Mouse (Mus musculus) frontal cortex, postnatal 25 days (tissue): ENCODE results near the gene Ankrd54.

Source experiments
- DNase-seq, 2 experiments: peaks; one replicate each; pipeline ENCODE4 v3.0.0; 2022; ENCODE audit warnings: low spot score in 2 of 2

Gene Ankrd54

DNA sequence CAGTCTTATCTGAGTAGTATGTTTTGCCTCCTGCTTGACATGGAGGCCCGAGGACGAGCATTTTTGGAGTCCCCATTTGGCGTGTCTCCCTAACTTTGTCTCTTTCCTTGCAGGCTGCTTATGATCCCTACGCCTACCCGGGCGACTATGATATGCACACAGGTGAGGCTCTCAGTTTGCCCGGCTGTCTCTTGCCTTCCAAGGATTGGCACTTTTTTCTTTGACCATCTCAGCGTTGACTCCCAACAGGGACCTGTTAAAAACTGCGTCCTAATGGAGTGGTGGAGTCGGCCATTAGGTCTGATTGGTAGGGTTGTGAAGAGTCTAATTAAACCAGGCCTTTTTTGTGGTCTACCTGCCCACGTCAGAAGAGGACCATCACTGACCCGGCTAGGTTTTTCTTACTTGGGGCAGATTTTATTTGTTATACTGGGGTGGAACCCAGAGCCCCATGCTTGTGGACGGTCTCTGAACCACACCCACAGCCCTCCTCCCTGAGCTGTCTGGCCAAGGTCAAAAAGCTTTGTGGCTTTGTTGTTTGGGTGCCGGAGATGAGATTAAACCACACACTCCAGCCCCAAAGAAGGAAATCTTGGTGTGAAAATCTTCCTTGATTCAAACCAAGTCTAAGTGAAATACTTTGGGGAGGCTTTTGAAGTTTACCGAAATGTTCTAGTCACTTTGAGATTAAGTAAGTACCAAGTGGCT lies 13.1 kb upstream of the Ankrd54 start:
- no peak for DNase-seq

DNA sequence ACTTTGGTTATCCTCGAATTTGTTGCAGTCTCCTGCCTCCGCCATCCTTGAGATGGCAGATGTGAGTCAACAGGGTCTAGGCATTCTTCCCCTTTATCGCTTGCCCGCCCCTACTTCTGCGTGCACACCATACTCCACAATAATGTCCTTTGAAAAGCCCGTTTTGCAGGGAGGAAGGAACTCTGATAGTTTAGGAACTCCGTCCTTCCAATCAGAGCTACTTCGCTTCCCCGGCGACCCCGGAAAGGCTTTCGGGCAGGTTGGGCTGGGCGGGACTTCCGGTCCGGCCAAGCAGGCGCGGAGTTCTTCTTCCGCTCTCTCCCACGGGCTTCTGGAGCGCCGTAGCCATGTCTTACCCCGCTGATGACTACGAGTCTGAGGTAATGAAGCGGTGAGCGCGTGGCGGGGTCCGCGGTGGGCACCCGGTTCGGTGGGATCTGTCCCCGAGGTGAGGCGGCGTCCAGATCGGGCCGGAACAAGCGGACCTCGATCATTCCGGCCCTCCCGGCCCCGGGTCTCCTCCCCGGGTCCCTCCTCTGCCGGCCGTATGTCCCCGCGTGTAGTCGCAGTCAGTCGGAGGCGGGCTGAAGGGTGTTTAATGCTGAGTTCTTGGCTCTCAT lies 12.3 kb upstream of the Ankrd54 start, which contains the start of gene Eif3l:
Gene Eif3l, plus strand, starts transcription at position 267 of the 620 bp plus-strand sequence.
- peak; percentile 61 to 75 for DNase-seq

DNA sequence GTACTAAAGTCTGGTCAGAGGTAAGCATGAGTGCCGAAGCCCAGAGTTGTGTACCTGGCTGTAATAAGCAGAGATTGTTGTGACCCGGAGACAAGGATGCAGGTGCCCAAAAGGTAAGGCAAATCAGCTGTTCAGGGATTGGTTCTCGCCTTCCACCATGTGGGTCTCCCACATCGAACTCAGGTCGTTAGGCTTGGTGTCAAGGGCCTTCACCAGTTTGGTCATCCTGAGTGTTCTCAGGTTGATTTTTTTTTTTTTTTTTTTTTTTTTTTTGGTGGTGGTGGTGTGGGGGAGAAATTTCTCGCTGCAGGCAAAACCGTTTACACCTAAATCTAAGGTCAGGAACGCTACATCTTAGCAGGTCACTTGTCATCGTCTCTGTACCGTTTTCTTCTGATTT lies 11.8 kb upstream of the Ankrd54 start:
- no peak for DNase-seq

DNA sequence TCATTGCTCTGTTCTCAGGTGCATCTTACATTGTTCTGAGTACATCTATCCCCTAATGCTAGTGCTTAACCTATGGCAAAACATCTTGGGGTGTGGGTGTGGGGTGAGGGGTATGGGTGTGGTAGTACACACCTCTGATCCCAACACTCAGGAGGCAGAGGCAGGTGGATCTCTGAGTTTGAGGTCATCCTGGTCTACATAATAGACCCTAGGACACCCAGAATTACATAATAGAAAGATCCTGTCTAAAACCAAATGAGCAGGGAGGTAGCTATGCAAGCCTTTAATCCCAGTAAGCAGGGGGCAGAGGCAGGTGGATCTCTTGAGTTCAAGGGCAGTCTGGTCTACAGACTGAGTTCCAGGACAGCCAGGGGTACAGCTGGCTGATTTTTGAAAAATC lies 11.1 kb upstream of the Ankrd54 start:
- no peak for DNase-seq

DNA sequence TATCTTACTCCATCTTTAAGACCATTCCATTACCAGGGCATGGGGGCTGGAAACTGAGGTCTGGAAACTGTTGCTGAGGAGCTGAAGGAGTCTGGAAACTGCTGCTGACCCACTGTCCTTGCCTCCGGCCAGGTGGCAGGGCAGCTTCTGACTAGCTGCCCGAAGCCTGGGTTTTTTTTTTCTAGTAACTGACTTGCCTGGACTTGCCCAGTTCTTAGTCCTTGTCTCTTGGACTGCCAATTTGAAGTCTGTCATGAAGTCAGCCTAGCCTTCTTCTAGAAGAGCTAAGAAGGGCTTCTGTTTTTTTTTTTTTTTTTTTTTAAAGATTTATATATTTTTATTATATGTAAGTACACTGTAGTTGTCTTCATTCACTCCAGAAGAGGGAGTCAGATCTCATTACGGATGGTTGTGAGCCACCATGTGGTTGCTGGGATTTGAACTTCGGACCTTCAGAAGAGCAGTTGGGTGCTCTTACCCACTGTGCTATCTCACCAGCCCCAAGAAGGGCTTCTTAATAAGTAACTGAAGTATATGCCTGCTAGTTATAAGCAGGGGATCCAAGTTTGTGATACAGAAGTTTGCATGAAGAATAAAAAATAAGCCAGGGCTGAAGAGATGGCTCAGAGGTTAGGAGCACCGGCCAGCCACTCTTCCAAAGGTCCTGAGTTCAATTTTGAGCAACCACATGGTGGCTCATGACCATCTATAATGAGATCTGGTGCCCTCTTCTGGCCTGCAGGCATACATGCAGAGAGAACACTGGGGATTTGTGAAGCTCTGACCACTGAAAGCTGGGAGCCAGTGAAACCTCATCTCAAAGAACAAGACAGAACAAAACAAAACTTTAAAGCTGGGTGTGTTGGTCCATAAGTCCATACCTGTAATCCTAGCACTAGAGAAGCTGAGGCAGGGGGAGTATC lies 8.7 kb upstream of the Ankrd54 start:
- DNase-seq = no peak

DNA sequence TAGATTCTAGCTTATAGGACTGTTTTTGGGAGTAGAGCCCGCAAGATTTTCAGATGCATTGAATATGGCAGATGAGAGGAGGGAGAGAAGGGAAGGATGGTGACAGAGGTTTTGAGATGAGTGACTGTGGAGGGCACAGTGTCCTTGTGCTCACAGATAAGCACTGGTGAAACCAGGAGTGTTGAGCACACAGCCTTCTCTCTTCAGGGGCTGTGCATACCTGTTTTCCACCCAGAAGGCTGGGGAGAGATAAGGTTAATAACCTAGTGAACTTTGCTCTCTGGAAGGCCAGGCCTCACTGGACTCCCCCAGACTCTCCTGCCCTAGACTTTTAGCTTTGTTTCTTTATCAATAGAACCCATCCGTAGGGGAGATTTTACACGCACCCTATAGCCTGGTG lies 5.7 kb upstream of the Ankrd54 start:
- no peak for DNase-seq

DNA sequence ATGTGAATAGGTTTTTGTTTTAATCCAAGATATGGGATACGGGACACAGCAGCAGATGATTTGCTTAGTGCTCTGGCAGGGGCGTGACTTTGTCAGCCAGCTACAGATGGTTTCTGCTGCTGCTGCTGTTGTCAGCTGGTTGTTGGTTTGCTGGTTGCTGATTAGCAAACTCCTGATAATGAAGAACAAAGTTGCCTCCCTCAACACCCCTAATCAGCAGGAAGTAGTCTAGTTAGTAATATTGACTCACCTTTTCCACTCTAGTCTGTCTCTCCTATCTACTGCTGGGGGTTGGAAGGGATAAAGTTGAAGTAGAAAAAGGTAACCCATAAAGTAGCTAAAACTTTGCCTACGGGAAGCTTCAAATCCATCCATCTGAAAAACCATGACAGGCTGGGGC lies 4.9 kb upstream of the Ankrd54 start:
- DNase-seq = no peak

DNA sequence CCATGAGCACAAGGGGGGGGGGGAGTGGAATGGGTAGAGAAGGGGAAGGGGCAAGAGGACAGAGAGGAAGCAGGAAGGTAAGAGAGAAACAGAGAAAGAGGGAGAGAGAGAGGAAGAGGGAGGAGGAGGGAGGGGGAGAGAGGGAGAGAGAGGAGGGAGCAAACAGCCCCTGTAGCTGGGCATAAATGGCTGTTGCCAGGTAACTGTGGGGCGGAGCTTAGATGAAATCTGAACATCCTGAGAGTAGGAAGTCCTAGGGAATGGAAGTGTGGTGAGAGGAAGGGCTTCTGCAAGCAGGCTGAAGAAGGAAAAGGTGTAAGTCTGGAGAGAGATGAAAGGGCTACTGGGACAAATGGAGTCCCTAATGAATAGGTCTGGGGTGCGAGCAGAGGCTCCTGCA lies 3.6 kb upstream of the Ankrd54 start:
- DNase-seq = no peak

DNA sequence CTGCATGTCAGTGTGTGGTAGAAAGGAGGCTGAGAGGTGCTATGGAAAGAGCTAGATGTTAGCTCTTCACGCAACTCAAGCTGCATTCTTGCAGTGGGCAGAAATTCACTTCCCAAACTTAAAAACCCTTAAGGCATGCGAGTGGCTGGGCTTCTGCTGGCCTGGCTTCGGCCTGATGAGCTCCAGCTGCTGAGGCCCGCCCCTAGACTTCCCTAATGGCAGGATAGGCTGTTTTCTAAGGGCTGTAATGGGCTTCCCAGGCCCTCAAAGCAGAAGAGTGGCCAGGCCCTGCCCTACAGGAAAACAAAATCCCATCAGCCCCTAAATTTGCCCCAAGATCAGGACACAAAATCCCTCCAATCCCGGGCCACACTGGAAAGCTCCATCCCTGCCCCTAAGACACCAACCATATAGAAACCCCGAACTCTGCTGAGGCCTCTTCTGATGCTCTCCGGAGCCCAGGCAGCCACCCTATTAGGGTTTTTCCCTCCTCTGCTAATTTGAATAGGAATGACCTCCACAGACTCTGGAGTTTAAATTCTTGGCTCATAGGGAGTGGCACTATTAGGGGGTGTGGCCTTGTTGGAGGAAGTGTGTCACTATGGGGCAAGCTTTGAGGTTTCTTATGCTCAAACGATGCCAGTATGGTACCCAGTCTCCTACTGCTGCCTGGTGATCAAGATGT lies 2.5 kb upstream of the Ankrd54 start:
- DNase-seq = no peak

DNA sequence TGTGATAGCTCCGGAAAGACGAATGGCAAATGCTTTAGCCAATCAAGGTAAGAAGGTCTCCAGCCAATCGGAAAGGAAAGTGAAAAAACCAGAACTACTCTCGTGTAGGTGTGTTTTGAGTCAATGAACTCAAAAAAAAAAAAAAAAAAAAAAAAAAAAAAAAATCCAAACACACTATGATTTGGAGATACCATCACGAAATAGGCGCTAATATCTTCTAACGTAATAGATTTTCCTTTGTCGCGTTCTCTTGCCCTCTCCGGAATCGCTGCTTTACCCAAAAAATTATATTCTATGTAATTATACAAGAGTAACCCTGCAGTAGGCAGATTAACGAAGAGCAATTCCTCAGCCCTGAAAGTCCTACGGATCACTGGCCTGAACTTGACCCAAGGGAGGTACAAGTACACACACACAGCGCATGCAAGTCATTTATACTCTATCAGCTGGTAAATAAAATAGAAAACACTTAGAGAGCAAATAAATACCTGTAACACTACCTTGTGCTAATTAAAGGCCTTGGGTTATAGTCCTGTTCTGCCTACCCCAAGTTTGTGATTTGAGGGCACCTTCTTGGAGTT lies 557 bp upstream of the Ankrd54 start:
- DNase-seq = no peak

DNA sequence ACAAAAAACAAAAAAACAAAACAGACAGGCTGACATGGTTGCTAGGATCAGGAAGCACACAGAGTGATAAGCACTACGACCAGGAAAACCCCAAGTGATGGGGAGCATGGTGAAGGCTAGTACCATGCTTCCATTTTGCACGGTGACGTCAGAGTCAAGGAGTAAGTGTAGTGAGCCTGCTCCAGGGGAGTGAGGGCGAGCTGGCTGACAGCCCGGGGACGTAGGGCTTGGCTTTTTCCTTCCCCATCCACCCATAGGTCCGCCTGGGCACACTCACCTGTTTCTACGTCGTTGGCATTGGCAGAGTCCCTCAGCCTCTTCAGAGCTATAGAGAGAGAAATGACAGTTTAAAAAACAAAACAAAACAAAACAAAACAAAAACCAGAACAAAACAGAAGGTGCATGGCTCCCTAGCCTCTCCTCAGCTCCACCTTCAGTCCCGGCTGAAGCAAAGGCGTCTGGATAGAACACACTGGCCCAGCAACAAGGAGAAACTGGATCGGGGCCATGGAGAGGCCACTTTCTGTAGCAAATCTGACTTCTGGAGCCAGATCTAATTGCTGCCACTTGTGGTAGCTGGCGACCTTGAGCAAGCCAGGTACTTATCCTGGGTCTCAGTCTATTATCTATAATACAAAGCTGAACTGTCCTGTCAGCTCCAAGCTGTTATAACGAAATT lies 1.7 kb downstream of the Ankrd54 start:
- no peak for DNase-seq

DNA sequence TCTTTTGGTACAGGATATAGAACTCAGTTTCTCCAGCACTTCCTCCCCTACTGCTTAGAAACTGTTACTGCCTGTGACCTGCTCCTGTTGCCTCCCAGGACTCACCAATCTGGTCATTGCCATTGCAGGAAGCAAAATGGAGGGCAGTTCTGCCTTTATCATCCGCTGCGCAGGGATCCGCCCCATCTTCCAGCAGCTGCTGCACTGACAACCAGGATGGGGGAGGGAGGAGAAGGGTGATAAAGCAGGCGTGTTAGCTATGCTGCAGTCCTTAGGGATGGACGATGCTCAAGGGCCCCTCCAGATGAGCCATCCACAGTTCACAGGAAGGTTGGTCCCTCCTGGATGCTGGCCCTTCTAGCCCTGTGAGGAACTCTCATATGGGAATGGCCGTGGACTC lies 4.8 kb downstream of the Ankrd54 start:
- DNase-seq = no peak

DNA sequence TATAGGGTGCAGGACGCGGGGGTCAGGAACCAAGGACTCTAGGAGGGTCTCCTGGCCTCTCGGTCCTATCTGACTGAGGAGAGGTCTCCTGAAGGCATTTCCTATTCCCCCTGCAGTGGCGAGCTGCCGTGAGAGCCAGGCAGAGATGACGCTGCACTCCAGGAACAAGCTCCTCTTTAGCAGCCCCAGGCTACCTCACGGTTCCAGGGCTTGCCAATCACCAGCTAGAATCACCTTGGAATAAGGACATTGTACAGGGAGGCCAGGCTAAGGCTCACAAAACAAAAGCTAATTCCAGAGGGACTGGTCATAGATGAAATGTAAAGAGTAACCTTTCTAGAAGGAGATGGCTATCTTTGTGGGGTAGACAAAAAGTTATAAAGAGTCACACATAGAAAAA lies 6.1 kb downstream of the Ankrd54 start:
- DNase-seq = no peak

DNA sequence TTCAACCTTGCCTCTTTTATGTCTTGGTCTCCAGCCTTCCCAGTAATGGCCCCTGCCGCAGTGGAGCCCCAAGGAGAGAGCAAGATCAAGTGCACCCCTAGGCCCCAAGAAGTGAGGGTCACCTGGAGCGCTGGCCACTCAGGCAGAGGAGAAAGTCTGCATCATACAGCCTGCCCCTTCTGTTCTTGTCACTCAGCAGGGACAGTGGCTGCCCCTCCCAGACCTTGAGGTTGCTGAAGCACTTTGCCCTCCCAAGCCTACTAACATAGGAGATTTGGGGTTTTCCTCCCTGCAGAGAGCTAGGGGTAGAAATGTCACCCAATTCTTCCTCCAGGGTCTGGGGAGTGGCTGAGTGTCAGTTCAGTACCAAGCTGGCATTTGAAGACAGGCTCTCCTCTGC lies 10.3 kb downstream of the Ankrd54 start:
- DNase-seq = no peak

DNA sequence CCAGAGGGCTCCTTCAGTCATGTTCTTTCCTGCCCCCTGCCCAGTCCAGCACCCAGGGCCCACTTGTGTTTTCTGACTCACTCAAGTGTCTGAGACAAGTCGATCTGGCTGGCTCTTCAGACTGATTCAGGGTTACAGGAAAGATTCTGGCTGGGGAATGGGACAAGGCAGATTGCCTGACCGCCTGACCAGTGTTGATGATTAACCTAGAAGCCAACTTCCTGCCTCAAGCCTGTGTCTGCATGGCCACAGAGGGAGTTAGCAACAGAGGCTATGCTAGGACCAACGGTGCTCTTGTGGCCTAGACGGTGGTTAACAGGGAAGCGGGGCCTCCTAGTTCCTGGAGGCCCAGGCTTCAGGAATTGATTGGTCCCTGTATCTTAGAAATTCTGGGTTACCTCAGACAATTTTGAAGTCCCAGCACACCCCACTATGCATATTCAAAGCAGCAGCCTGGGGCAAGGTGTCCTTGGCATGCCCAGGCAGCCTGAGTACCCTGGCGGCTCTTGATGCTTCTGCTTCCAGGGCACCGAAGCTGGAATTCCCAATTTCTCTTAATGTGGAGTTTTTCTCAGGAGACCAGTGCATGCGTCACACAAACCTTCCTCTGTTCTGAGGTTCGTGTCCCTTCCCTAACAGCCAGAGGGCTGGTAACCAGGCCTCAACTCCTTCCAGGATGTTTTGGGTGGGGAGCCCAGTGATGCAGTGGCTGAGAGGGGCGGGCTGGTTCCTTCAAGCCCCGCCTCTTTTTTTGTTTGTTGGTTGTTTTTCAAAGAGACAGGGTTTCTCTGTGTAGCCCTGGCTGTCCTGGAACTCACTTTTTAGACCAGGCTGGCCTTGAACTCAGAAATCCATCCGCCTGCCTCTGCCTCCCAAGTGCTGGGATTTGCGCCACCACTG lies 11.0 kb downstream of the Ankrd54 start:
- DNase-seq = no peak

DNA sequence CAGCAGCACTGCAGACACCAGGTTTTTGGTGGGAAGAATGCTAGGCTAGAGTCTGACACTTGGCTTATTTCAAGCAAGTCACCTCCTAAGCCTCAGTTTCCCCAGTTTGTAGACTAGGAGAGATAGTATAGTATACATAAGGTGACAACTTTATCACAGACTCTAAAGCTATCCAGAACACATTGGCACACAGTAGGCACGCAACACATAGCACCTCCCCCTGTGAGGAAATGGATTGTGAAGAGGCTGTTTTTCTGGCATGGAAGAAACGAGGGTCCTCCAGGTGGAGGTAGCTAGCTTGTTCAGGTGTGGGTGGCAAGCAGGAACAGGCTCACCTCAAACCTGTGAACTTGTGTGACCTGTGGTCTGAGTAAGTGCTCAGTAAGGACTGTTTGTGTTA lies 11.7 kb downstream of the Ankrd54 start:
- DNase-seq = no peak

DNA sequence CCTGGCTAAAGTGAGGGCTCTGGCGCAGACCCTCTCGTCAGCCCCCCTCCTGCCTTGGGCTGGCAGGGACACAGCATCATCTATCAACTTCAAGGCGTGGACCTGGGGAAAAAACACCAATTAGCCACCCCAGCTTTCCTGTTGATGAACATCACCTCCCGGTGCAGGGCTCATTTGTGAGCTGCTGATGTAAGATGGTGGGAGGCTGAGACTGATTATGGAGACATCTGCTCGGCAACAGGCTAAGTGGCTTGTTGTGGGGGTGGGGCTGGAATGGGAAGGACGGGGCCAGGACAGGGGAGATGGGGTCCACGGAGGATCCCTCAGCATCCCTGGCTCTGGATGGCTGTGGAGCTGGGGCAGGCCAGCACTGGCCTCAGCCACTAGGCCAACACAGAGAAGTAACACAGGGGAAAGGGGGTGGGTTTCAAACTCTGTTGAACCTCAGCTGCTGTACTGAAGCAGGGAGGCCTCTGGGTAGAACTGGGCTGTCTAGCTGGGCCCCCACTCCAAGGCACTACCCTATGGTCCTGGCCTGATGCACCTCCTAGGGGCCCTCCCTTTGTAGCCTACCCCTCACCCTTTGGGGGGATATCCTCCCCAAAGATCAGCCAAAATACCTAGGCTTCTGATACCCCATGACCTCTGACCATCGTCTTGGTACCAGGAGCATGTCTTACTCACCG lies 12.4 kb downstream of the Ankrd54 start:
- DNase-seq = no peak

DNA sequence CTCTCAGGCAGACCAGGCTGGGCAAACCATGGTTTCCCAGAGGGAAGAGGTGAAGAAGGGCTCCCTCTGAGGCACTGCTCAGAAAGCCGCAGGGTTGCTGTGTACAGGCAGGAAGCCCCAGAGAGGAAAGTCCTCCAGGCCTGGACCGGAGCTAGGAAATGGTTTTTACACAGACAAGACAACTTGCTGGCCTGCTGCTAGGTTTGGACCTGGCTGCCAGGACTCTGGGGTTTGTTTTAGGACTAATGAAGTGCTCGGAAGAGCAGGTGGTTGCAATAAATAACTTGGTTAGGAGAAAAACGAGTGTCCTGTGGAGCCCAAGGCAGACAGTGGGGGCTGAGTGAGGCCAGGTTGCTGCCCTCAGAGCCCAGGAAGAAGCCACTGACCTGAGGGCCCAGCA lies 14.5 kb downstream of the Ankrd54 start:
- DNase-seq = no peak

DNA sequence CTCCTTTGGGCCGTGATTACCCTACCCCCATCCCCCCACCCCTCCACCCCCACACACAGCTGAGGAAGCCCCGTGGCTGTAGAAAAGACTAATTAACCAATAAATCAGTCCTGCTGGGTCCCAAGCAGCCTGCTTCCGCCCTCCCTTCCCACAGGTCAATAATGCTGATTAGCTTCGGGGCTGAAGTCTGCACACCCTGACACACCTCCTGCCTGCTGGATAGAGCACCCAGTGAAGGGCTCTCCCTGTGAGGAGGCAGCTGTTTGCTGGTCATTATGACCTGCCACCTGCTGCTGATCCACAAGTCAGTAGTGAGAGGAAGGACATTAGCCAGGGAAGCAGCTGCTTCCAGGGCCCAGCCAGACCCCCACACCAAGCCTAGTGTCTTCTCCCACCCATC lies 17.9 kb downstream of the Ankrd54 start:
- no peak for DNase-seq
